Mouse (Mus musculus): ENCODE data around the gene Kpna4. TPM values are rescaled to one million over a fixed set of nuclear protein-coding genes. Genes with fewer than 3 reads are reported as not detected.

Kpna4 gene
- polyA plus RNA-seq, 1 experiment: 13.1 TPM

DNA sequence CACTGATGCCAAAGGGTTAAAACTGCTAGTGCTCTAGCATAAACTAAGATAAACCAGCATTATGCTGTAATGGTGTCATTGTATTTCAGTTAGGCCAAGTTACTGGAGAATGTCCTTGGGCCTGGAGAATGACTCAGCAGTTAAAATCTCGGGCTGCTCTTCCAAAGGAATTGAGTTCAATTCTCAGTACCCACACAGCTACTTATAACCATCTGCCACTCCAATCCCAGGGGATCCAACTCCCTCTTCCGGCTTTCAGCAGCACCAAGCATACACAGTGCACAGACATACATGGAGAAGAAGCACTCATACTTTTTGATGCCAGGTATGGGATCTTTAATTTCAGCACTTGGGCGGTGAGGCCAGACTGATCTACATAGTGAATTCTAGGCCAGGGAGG, 8.1 kb downstream of the Kpna4 start:
- no peak for DNase-seq
- 42% methylated on average over 3 of the region's 3 CpGs for WGBS
- TF ChIP-seq CTCF (IDR thresholded peaks at IDR 0.05; ENCODE audit: insufficient read depth, low read length) (no peak), POLR2A (IDR thresholded peaks at IDR 0.05; ENCODE audit: borderline replicate concordance, extremely low read depth, low read depth, low read length) (no peak)

DNA sequence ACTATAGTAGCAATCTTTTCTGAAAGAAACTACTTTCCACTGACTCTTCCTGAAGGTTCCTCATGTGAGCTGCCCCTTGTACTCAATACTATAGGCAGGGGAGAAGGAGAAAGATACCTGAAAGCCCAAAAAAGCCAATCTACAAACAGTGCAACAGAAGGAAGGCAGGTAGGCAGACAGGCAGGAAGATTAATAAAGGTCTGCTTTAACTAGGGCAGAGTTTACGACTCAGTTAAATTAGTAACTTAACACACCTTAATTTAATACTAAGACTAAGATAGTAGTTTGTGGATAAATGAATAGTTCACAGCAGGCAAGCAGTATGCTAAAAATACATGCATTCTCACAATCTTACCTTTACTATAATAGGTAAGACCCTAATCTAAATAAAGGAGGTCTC, 12.2 kb downstream of the Kpna4 start:
- no peak overlapping the region for H3K4me3 ChIP-seq (replicated peaks; ENCODE audit: extremely low read depth, low read depth, low read length)
- 77% methylated on average over 1 of the region's 1 CpGs for WGBS
- peaks cover 25% of the 10 kb centered on the region for H3K4me1 ChIP-seq (ENCODE audit: control insufficient read depth, insufficient read depth, low read length)
- TF ChIP-seq POLR2A (IDR thresholded peaks at IDR 0.05; ENCODE audit: borderline replicate concordance, extremely low read depth, low read depth, low read length) (no peak), CTCF (IDR thresholded peaks at IDR 0.05; ENCODE audit: insufficient read depth, low read length) (no peak)
- DNase-seq: no peak

More for the DNA sequence above, 8.1 kb downstream of the Kpna4 start:
- peaks cover 25% of the 10 kb centered on the region for H3K4me1 ChIP-seq (ENCODE audit: control insufficient read depth, insufficient read depth, low read length)
- no peak overlapping the region for H3K4me3 ChIP-seq (replicated peaks; ENCODE audit: extremely low read depth, low read depth, low read length)

DNA sequence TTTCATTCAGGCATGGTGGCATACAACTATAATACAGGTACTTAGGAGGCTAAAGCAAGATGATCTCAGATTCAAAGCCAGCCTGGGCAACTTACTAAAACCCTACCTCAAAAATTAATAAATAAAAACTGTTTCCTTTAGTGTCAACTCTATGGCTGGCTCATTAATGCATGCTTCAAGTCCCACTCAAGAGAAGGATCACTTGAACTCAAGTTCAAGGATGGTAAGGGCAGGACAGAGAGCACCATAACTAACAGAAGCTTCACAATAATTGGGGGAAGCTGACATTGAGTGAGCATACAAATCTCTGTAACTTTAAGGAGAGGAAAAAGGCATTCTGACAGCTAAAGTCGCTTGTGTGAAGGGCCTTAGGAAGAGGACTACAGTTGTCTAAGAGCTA, 13.0 kb downstream of the Kpna4 start:
- Histone ChIP-seq H3K4me3 (replicated peaks; ENCODE audit: extremely low read depth, low read depth, low read length) (no peak overlapping the region), H3K4me1 (ENCODE audit: control insufficient read depth, insufficient read depth, low read length) (peaks cover 24% of the 10 kb centered on the region)
- WGBS: 55% methylated on average over 1 of the region's 1 CpGs
- DNase-seq: no peak
- no peak for TF ChIP-seq CTCF (IDR thresholded peaks at IDR 0.05; ENCODE audit: insufficient read depth, low read length)
- TF ChIP-seq POLR2A (IDR thresholded peaks at IDR 0.05; ENCODE audit: borderline replicate concordance, extremely low read depth, low read depth, low read length): no peak

DNA sequence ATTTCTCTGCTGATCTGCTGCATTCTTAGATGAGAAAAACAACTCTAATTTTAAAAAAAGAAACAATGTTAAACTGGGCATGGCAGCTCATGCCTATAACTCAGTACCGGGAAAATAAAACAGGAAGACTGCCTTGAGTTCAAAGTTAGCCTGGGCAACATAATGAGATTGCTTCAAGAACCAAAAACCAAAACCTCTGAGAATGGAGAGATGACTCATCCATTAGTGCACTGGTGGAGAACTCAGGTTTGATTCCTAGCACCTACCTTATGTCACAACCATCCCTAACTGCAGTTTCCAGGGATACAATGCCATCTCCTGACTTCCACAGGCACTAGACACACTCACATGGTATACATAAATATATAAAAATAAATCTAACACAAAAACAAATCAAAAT, 17.8 kb downstream of the Kpna4 start:
- WGBS: 69% methylated on average over 1 of the region's 1 CpGs
- Histone ChIP-seq H3K4me1 (ENCODE audit: control insufficient read depth, insufficient read depth, low read length) (peaks cover 2% of the 10 kb centered on the region; the same call in 1 of the 2 replicates), H3K4me3 (replicated peaks; ENCODE audit: extremely low read depth, low read depth, low read length) (no peak overlapping the region)
- DNase-seq: no peak
- TF ChIP-seq CTCF (IDR thresholded peaks at IDR 0.05; ENCODE audit: insufficient read depth, low read length) (no peak), POLR2A (IDR thresholded peaks at IDR 0.05; ENCODE audit: borderline replicate concordance, extremely low read depth, low read depth, low read length) (no peak)

DNA sequence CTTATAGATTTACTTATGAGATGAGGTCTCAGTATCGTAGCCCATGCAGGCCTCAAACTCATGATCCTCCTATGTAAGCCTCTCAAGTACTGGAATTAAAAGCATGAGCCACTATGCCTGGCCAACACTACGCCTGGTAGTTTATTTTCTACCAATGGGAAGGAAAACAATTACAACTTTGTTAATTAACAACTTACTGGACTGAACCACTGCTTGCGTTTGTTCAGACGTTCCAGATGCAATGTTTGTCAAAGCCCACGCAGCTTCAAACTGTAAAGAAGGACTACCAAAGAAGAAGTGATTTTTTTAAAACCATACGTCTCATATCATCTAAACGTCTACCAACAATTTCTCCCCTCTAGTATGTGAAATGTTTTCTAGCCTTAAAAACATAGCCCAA, 32.5 kb downstream of the Kpna4 start:
- H3K4me1 ChIP-seq (ENCODE audit: control insufficient read depth, insufficient read depth, low read length): no peaks in the 10 kb centered on the region
- H3K4me3 ChIP-seq (replicated peaks; ENCODE audit: extremely low read depth, low read depth, low read length): no peak overlapping the region
- WGBS: 93% methylated on average over 7 of the region's 7 CpGs
- TF ChIP-seq POLR2A (IDR thresholded peaks at IDR 0.05; ENCODE audit: borderline replicate concordance, extremely low read depth, low read depth, low read length): no peak
- TF ChIP-seq CTCF (IDR thresholded peaks at IDR 0.05; ENCODE audit: insufficient read depth, low read length): no peak
- DNase-seq: no peak

DNA sequence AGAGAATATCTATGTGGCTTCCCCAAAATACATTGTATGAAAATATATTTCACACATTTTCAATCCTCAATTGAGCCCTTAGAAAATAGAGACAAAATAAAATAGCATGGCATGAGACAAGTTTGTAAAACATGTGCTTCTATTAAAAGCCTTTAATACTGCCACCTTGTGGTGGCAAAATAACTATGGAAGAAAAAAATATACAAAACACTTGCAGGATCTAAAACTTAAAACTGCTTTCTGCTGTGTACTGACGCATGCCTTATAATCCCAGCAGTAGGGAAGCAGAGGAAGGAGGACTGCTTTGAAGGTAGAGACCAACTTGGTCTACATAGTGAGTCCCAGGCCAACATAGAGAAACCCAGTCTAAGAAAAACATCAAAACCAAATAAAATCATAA, 62.9 kb downstream of the Kpna4 start:
- 29% methylated on average over 1 of the region's 1 CpGs for WGBS
- TF ChIP-seq CTCF (IDR thresholded peaks at IDR 0.05; ENCODE audit: insufficient read depth, low read length) (no peak), POLR2A (IDR thresholded peaks at IDR 0.05; ENCODE audit: borderline replicate concordance, extremely low read depth, low read depth, low read length) (no peak)
- no peak for DNase-seq
- Histone ChIP-seq H3K4me3 (replicated peaks; ENCODE audit: extremely low read depth, low read depth, low read length) (no peak overlapping the region), H3K4me1 (ENCODE audit: control insufficient read depth, insufficient read depth, low read length) (no peaks in the 10 kb centered on the region)

DNA sequence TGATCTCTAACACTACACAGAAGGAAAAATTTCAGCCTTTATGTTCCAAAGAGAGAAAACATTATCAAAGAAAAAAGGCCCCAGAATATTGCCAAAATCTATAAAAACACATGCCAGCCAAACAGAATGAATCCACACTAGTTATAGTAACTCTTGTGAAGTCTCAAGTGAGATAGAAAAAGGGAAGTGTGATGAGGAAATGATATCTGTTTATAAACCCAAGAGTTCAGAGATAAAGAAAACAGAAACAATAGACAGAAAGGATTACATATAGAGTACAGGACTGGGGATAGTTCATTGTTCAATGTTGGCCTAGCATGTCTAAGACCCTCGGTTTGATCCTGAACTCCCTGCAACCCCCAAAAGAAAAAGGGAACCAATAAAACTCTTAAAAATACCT, 64.1 kb downstream of the Kpna4 start:
- 45% methylated on average over 1 of the region's 1 CpGs for WGBS
- no peak for DNase-seq
- TF ChIP-seq POLR2A (IDR thresholded peaks at IDR 0.05; ENCODE audit: borderline replicate concordance, extremely low read depth, low read depth, low read length) (no peak), CTCF (IDR thresholded peaks at IDR 0.05; ENCODE audit: insufficient read depth, low read length) (no peak)
- no peak overlapping the region for H3K4me3 ChIP-seq (replicated peaks; ENCODE audit: extremely low read depth, low read depth, low read length)
- no peaks in the 10 kb centered on the region for H3K4me1 ChIP-seq (ENCODE audit: control insufficient read depth, insufficient read depth, low read length)

DNA sequence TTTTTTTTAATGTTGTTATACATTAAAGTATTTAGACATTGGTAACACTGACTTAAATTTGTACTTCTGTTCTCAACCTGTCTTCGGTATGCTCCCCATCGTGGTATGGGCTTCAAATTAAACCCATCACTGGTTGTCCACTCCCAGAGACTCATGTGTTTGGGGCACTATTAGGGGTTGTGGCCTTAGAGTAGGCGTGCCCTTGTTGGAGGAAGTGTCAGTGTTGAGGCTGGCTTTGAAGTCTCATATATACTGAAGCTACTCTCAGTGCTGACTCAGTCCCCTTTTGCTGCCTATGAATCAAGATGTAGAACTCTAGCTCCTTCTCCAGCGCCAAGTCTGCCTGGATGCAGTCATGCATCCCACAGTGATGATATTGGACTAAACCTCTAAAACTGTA, 66.2 kb downstream of the Kpna4 start:
- Histone ChIP-seq H3K4me1 (ENCODE audit: control insufficient read depth, insufficient read depth, low read length) (no peaks in the 10 kb centered on the region), H3K4me3 (replicated peaks; ENCODE audit: extremely low read depth, low read depth, low read length) (no peak overlapping the region)
- 87% methylated on average over 4 of the region's 4 CpGs for WGBS
- no peak for DNase-seq
- TF ChIP-seq CTCF (IDR thresholded peaks at IDR 0.05; ENCODE audit: insufficient read depth, low read length) (no peak), POLR2A (IDR thresholded peaks at IDR 0.05; ENCODE audit: borderline replicate concordance, extremely low read depth, low read depth, low read length) (no peak)

DNA sequence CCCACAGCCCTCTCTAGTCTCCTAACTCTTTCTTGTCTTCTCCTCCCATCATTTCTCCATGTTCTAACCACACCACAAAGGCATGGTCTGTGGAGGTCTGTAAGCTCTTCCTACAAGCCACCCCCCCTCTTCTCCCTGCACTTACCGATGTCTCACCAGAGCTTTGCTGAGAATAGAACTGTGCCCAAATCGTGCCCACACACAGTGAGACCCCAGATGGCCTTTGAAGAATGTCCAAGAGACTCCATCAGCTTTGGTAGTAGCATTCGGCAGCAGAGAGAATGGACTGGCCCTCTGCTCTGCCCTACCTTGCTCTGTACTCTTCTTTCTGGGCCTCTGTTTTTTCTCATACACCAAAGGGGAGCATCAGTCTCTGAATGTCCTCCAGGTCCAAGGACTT, 71.0 kb downstream of the Kpna4 start:
- Histone ChIP-seq H3K4me1 (ENCODE audit: control insufficient read depth, insufficient read depth, low read length) (no peaks in the 10 kb centered on the region), H3K4me3 (replicated peaks; ENCODE audit: extremely low read depth, low read depth, low read length) (no peak overlapping the region)
- WGBS: 89% methylated on average over 3 of the region's 3 CpGs
- no peak for TF ChIP-seq CTCF (IDR thresholded peaks at IDR 0.05; ENCODE audit: insufficient read depth, low read length)
- no peak for TF ChIP-seq POLR2A (IDR thresholded peaks at IDR 0.05; ENCODE audit: borderline replicate concordance, extremely low read depth, low read depth, low read length)
- DNase-seq: no peak

DNA sequence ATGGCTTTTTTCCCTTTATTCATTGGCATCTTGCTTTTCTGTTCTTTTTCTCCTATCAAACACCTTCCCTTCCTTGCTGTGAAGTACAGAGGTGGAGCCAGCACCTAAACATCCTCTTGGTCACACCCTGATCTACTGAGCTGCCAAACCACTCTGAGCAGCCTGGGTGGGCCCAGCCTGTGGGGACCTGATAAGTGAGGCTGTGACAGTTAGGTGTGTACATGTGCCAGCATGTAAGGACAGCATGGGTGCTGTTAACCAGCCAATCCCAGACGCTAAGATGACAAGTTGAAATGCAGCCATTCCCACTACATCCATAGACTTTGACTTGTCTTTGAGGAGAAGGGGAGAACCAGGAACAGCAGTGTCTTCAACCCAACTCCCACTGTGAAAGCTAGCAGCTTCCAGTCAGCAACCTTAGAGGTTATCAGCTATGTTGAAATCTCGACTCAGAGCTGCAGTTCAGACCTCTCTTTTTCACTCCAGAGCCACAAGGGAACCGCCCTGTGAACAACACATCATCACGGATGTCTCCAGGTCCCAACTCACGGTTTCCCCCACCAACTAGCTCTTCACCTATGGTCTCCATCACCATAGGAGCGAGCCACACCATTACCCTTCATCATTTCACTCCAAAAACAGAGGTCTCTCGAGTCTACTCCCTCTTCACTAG, 72.0 kb downstream of the Kpna4 start:
- DNase-seq: no peak
- 76% methylated on average over 7 of the region's 7 CpGs for WGBS
- no peak overlapping the region for H3K4me3 ChIP-seq (replicated peaks; ENCODE audit: extremely low read depth, low read depth, low read length)
- no peaks in the 10 kb centered on the region for H3K4me1 ChIP-seq (ENCODE audit: control insufficient read depth, insufficient read depth, low read length)
- TF ChIP-seq POLR2A (IDR thresholded peaks at IDR 0.05; ENCODE audit: borderline replicate concordance, extremely low read depth, low read depth, low read length): no peak
- TF ChIP-seq CTCF (IDR thresholded peaks at IDR 0.05; ENCODE audit: insufficient read depth, low read length): no peak

All from lung, adult 2 months (tissue).